Mouse (Mus musculus): ENCODE measurements at regions not wholly inside any gene's neighbourhood (a gene's known extent, or its start where the extent isn't known, plus 50 kb on each side); places are given as distances from the start of the nearest gene placed in this dataset.

- no peak overlapping the region for H3K27ac ChIP-seq (ENCODE audit: insufficient read depth, low read length)
- H3K27me3 ChIP-seq (ENCODE audit: control insufficient read depth, insufficient read depth, low read length), result no peaks in the 10 kb centered on the region
- WGBS, result 89% methylated on average over 4 of the region's 4 CpGs
- no peak overlapping the region for H3K4me3 ChIP-seq (replicated peaks; ENCODE audit: insufficient read depth, low read depth, low read length)
- H3K4me1 ChIP-seq (ENCODE audit: control insufficient read depth, insufficient read depth, low read length), result peaks cover 7% of the 10 kb centered on the region
- no peak for DNase-seq
- TF ChIP-seq CTCF (IDR thresholded peaks at IDR 0.05; ENCODE audit: borderline replicate concordance, insufficient read depth, low read depth, low read length) (no peak), POLR2A (IDR thresholded peaks at IDR 0.05; ENCODE audit: borderline replicate concordance, insufficient read depth, low read length) (no peak)
These were observed 352.1 kb downstream of the Rps24 start for GRCm38 (mm10) chr14:24839056-24839455.

- Histone ChIP-seq H3K27me3 (ENCODE audit: control insufficient read depth, insufficient read depth, low read length) (no peaks in the 10 kb centered on the region), H3K4me1 (ENCODE audit: control insufficient read depth, insufficient read depth, low read length) (peaks cover 7% of the 10 kb centered on the region), H3K27ac (ENCODE audit: insufficient read depth, low read length) (no peak overlapping the region), H3K4me3 (replicated peaks; ENCODE audit: insufficient read depth, low read depth, low read length) (no peak overlapping the region)
- TF ChIP-seq CTCF (IDR thresholded peaks at IDR 0.05; ENCODE audit: borderline replicate concordance, insufficient read depth, low read depth, low read length) (no peak), POLR2A (IDR thresholded peaks at IDR 0.05; ENCODE audit: borderline replicate concordance, insufficient read depth, low read length) (no peak)
- DNase-seq, result peak; percentile 36 to 41
- WGBS, result 38% methylated on average over 17 of the region's 17 CpGs
These were observed 355.0 kb downstream of the Rps24 start for GRCm38 (mm10) chr14:24841715-24842496.

DNA sequence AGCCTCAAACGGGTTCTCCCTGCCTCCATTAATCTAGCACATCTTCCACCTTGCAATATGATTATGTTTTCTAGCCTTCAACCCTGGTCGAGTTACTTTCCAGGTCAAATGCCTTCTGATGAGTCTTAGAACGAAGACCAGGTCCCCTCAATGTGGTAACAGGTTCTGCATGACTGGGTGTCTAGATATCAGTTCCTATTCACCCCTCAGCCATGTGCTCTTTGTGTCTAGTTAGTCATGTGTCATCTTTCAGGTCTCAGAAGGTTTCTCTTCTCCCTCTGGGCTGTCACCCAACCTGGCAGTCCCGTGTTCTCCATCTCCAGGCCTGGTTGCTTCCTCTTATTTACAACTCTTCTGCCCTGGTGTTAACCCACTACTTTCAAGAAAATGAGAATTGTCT is 356.7 kb downstream of the Rps24 start:
- Histone ChIP-seq H3K4me3 (replicated peaks; ENCODE audit: insufficient read depth, low read depth, low read length) (no peak overlapping the region), H3K27ac (ENCODE audit: insufficient read depth, low read length) (no peak overlapping the region), H3K27me3 (ENCODE audit: control insufficient read depth, insufficient read depth, low read length) (no peaks in the 10 kb centered on the region), H3K4me1 (ENCODE audit: control insufficient read depth, insufficient read depth, low read length) (peaks cover 7% of the 10 kb centered on the region)
- DNase-seq, result no peak
- TF ChIP-seq POLR2A (IDR thresholded peaks at IDR 0.05; ENCODE audit: borderline replicate concordance, insufficient read depth, low read length), result no peak
- no peak for TF ChIP-seq CTCF (IDR thresholded peaks at IDR 0.05; ENCODE audit: borderline replicate concordance, insufficient read depth, low read depth, low read length)
- 89% methylated on average over 4 of the region's 4 CpGs for WGBS

GRCm38 (mm10) chr14:24850491-24850890 is 363.6 kb downstream of the Rps24 start:
- H3K27me3 ChIP-seq (ENCODE audit: control insufficient read depth, insufficient read depth, low read length), result no peaks in the 10 kb centered on the region
- H3K4me1 ChIP-seq (ENCODE audit: control insufficient read depth, insufficient read depth, low read length), result no peaks in the 10 kb centered on the region
- no peak for DNase-seq
- H3K4me3 ChIP-seq (replicated peaks; ENCODE audit: insufficient read depth, low read depth, low read length), result no peak overlapping the region
- H3K27ac ChIP-seq (ENCODE audit: insufficient read depth, low read length), result no peak overlapping the region
- 92% methylated on average over 1 of the region's 1 CpGs for WGBS
- TF ChIP-seq CTCF (IDR thresholded peaks at IDR 0.05; ENCODE audit: borderline replicate concordance, insufficient read depth, low read depth, low read length), result no peak
- TF ChIP-seq POLR2A (IDR thresholded peaks at IDR 0.05; ENCODE audit: borderline replicate concordance, insufficient read depth, low read length), result no peak

GRCm38 (mm10) chr14:24854459-24854858 is 367.5 kb downstream of the Rps24 start:
- Histone ChIP-seq H3K4me3 (replicated peaks; ENCODE audit: insufficient read depth, low read depth, low read length) (no peak overlapping the region), H3K27me3 (ENCODE audit: control insufficient read depth, insufficient read depth, low read length) (no peaks in the 10 kb centered on the region), H3K27ac (ENCODE audit: insufficient read depth, low read length) (no peak overlapping the region), H3K4me1 (ENCODE audit: control insufficient read depth, insufficient read depth, low read length) (no peaks in the 10 kb centered on the region)
- 88% methylated on average over 4 of the region's 4 CpGs for WGBS
- TF ChIP-seq CTCF (IDR thresholded peaks at IDR 0.05; ENCODE audit: borderline replicate concordance, insufficient read depth, low read depth, low read length) (no peak), POLR2A (IDR thresholded peaks at IDR 0.05; ENCODE audit: borderline replicate concordance, insufficient read depth, low read length) (no peak)
- no peak for DNase-seq

DNA sequence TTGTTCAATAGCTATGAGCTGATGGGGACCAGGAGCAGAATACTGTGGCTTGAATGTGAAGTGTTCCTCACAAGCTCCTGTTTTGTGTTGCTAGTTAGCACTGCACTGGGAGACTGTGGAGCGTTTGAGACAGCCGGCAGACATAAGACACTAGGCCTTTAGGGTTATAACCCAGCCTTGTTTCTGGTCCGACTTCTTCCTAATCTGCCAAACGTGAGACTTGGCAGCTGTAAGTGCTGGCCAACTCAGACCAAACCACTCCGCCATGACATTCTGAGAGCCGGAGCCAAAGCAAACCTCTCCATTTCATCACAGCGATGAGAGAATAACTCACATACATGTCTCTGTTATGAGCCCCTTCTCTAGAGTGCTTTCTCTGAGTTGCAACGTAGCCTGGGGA is 375.2 kb downstream of the Rps24 start:
- TF ChIP-seq CTCF (IDR thresholded peaks at IDR 0.05; ENCODE audit: borderline replicate concordance, insufficient read depth, low read depth, low read length) (no peak), POLR2A (IDR thresholded peaks at IDR 0.05; ENCODE audit: borderline replicate concordance, insufficient read depth, low read length) (no peak)
- H3K4me3 ChIP-seq (replicated peaks; ENCODE audit: insufficient read depth, low read depth, low read length), result no peak overlapping the region
- H3K27ac ChIP-seq (ENCODE audit: insufficient read depth, low read length), result no peak overlapping the region
- no peak for DNase-seq
- H3K27me3 ChIP-seq (ENCODE audit: control insufficient read depth, insufficient read depth, low read length), result no peaks in the 10 kb centered on the region
- 0 out of 2 replicates have a peak, but pooled peaks cover 6% of the 10 kb centered on the region for H3K4me1 ChIP-seq (ENCODE audit: control insufficient read depth, insufficient read depth, low read length)
- WGBS, result 76% methylated on average over 8 of the region's 8 CpGs

- no peak overlapping the region for H3K4me3 ChIP-seq (replicated peaks; ENCODE audit: insufficient read depth, low read depth, low read length)
- TF ChIP-seq POLR2A (IDR thresholded peaks at IDR 0.05; ENCODE audit: borderline replicate concordance, insufficient read depth, low read length) (no peak), CTCF (IDR thresholded peaks at IDR 0.05; ENCODE audit: borderline replicate concordance, insufficient read depth, low read depth, low read length) (no peak)
- 0 out of 2 replicates have a peak, but pooled peaks cover 6% of the 10 kb centered on the region for H3K4me1 ChIP-seq (ENCODE audit: control insufficient read depth, insufficient read depth, low read length)
- no peaks in the 10 kb centered on the region for H3K27me3 ChIP-seq (ENCODE audit: control insufficient read depth, insufficient read depth, low read length)
- H3K27ac ChIP-seq (ENCODE audit: insufficient read depth, low read length), result no peak overlapping the region
- WGBS, result 76% methylated on average over 6 of the region's 7 CpGs
- no peak for DNase-seq
These were observed 375.7 kb downstream of the Rps24 start for GRCm38 (mm10) chr14:24862661-24863060.

DNA sequence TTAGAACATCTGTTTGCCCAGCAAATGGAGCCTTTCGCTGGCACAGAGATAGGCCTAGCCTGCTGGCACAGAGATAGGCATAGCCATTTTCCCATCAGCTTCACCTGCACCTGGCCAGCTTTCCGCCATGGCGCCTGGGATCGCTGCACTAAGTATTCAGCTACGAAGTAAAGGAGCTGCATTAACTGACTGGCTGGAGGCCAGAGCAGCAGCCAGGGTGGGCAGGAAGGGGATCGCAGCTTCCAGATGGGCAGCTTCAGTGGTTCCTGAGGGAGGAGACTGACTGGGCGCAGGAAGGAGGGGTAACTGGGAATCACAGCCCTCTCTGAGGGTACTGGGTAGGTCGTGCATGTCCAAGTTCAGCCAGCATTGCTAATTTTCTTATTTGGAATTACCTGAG is 376.2 kb downstream of the Rps24 start:
- H3K4me3 ChIP-seq (replicated peaks; ENCODE audit: insufficient read depth, low read depth, low read length), result no peak overlapping the region
- H3K27me3 ChIP-seq (ENCODE audit: control insufficient read depth, insufficient read depth, low read length), result no peaks in the 10 kb centered on the region
- 0 out of 2 replicates have a peak, but pooled peaks cover 6% of the 10 kb centered on the region for H3K4me1 ChIP-seq (ENCODE audit: control insufficient read depth, insufficient read depth, low read length)
- no peak overlapping the region for H3K27ac ChIP-seq (ENCODE audit: insufficient read depth, low read length)
- 77% methylated on average over 8 of the region's 8 CpGs for WGBS
- no peak for TF ChIP-seq POLR2A (IDR thresholded peaks at IDR 0.05; ENCODE audit: borderline replicate concordance, insufficient read depth, low read length)
- no peak for TF ChIP-seq CTCF (IDR thresholded peaks at IDR 0.05; ENCODE audit: borderline replicate concordance, insufficient read depth, low read depth, low read length)
- peak in 1 of 2 experiments; percentile 7 for DNase-seq

Measured in cerebellum, adult 2 months (tissue).